13 mouse cellular contexts compared by ENCODE assay signal in genomic region chr1:133347693-133348520, GRCm38 (mm10). TPM values are rescaled to one million over a fixed set of nuclear protein-coding genes. Genes with fewer than 3 reads are reported as not detected.
DNase-seq lines count a peak whose midpoint lies in the region; ATAC-seq and TF ChIP-seq lines count a peak whose summit lies in the region.
"Had no signal": no experiment of that assay in that cellular context is flagged by ENCODE, and none has a peak within 500 bp of the region (broad histone marks: within the 10 kb centered on the region; RNA-seq: fewer than 3 reads in every experiment).

No protein-coding gene starts in this region.

- H3K4me1 ChIP-seq in liver, adult 2 months (ENCODE audit: control insufficient read depth, insufficient read depth, low read length), result peaks cover 7% of the 10 kb centered on the region
- H3K4me1 ChIP-seq in liver, embryonic 11.5 days (replicated peaks; ENCODE audit: control insufficient read depth, insufficient read depth, low read length), result peaks cover 4% of the 10 kb centered on the region; the same call in 1 of the 2 replicates
- H3K4me1 ChIP-seq in MEL (ENCODE audit: control insufficient read depth in 1 of 2, insufficient read depth in 2 of 2, low read length in 2 of 2), result peaks cover 0 to 9% of the 10 kb centered on the region in 2 experiments; a peak in 2 of 4 replicates
- H3K4me1 ChIP-seq in intestine, postnatal 0 days (replicated peaks; ENCODE audit: control insufficient read depth, insufficient read depth, low read length), result no peaks in the 10 kb centered on the region; the same call in 1 of the 2 replicates
- peaks cover under 1% of the 10 kb centered on the region for H3K4me1 ChIP-seq in forebrain, embryonic 13.5 days
- 0 out of 2 replicates have a peak, but pooled peaks cover 5% of the 10 kb centered on the region for H3K4me1 ChIP-seq in neural tube, embryonic 15.5 days

- no peaks in the 10 kb centered on the region for H3K36me3 ChIP-seq in liver, adult 2 months (ENCODE audit: control insufficient read depth, insufficient read depth, low read length)
- H3K36me3 ChIP-seq in liver, embryonic 11.5 days (ENCODE audit: control insufficient read depth, insufficient read depth, low read length), result no peaks in the 10 kb centered on the region
- H3K36me3 ChIP-seq in MEL (ENCODE audit: control insufficient read depth in 1 of 2, insufficient read depth in 2 of 2, low read length in 2 of 2), result no peaks in the 10 kb centered on the region
- no peaks in the 10 kb centered on the region for H3K36me3 ChIP-seq in intestine, postnatal 0 days (ENCODE audit: control insufficient read depth, insufficient read depth)
- H3K36me3 ChIP-seq in forebrain, embryonic 13.5 days (ENCODE audit: poor library complexity, severe bottlenecking), result no peaks in the 10 kb centered on the region
- H3K36me3 ChIP-seq in neural tube, embryonic 15.5 days, result no peaks in the 10 kb centered on the region
- H3K36me3 ChIP-seq: embryonic facial prominence, embryonic 13.5 days had no signal

- no peaks in the 10 kb centered on the region for H3K79me2 ChIP-seq in liver, adult 2 months (ENCODE audit: control insufficient read depth, insufficient read depth, low read length)
- no peaks in the 10 kb centered on the region for H3K79me2 ChIP-seq in MEL (ENCODE audit: control insufficient read depth, insufficient read depth, low read length, poor library complexity)

- no peaks in the 10 kb centered on the region for H3K27me3 ChIP-seq in liver, adult 2 months (ENCODE audit: control insufficient read depth, insufficient read depth, low read length)
- H3K27me3 ChIP-seq in liver, embryonic 11.5 days (replicated peaks; ENCODE audit: control insufficient read depth, insufficient read depth, low read length), result peaks cover 3% of the 10 kb centered on the region; the same call in 1 of the 2 replicates
- H3K27me3 ChIP-seq in MEL (ENCODE audit: control insufficient read depth in 1 of 2, insufficient read depth in 2 of 2, low read length in 2 of 2), result no peaks in the 10 kb centered on the region
- H3K27me3 ChIP-seq in intestine, postnatal 0 days (replicated peaks; ENCODE audit: control insufficient read depth, insufficient read depth, low read length), result no peaks in the 10 kb centered on the region
- 0 out of 2 replicates have a peak, but pooled peaks cover 3% of the 10 kb centered on the region for H3K27me3 ChIP-seq in forebrain, embryonic 13.5 days
- H3K27me3 ChIP-seq in neural tube, embryonic 15.5 days (replicated peaks), result no peaks in the 10 kb centered on the region

- WGBS in liver, adult 2 months, result 29% methylated on average over 11 of the region's 11 CpGs
- 48% methylated on average over 11 of the region's 11 CpGs for WGBS in liver, embryonic 11.5 days
- 37% methylated on average over 11 of the region's 11 CpGs for WGBS in intestine, postnatal 0 days
- WGBS in forebrain, embryonic 13.5 days, result 79% methylated on average over 11 of the region's 11 CpGs
- WGBS in neural tube, embryonic 15.5 days, result 82% methylated on average over 11 of the region's 11 CpGs

- no peak overlapping the region for H3K4me2 ChIP-seq in liver, embryonic 11.5 days
- H3K4me2 ChIP-seq in intestine, postnatal 0 days (replicated peaks; ENCODE audit: low read depth), result no peak overlapping the region
- no peak overlapping the region for H3K4me2 ChIP-seq in forebrain, embryonic 13.5 days
- no peak overlapping the region for H3K4me2 ChIP-seq in neural tube, embryonic 15.5 days
- H3K4me2 ChIP-seq: embryonic facial prominence, embryonic 13.5 days; midbrain, embryonic 11.5 days had no signal

- peak overlapping the region; percentile 35; the same call in 1 of the 2 replicates for H3K9ac ChIP-seq in liver, adult 2 months (ENCODE audit: low read depth, low read length)
- H3K9ac ChIP-seq in liver, embryonic 11.5 days (ENCODE audit: low read depth, low read length), result no peak overlapping the region
- no peak overlapping the region for H3K9ac ChIP-seq in MEL (ENCODE audit: control insufficient read depth, low read depth, low read length, poor library complexity, severe bottlenecking)
- no peak overlapping the region for H3K9ac ChIP-seq in intestine, postnatal 0 days (ENCODE audit: low read depth, low read length)
- H3K9ac ChIP-seq in forebrain, embryonic 13.5 days, result no peak overlapping the region
- no peak overlapping the region for H3K9ac ChIP-seq in neural tube, embryonic 15.5 days (replicated peaks)
- H3K9ac ChIP-seq: embryonic facial prominence, embryonic 13.5 days had no signal

- no peaks in the 10 kb centered on the region for H3K9me3 ChIP-seq in liver, embryonic 11.5 days (ENCODE audit: control insufficient read depth, low read length)
- no peaks in the 10 kb centered on the region for H3K9me3 ChIP-seq in MEL (replicated peaks; ENCODE audit: insufficient read depth, low read length)
- H3K9me3 ChIP-seq in intestine, postnatal 0 days (ENCODE audit: control insufficient read depth), result no peaks in the 10 kb centered on the region
- no peaks in the 10 kb centered on the region for H3K9me3 ChIP-seq in forebrain, embryonic 13.5 days (replicated peaks)
- no peaks in the 10 kb centered on the region for H3K9me3 ChIP-seq in neural tube, embryonic 15.5 days (replicated peaks)
- H3K9me3 ChIP-seq: embryonic facial prominence, embryonic 13.5 days had no signal

- no peak for ATAC-seq in liver, embryonic 11.5 days (replicated peaks; ENCODE audit: low FRiP score)
- ATAC-seq in intestine, postnatal 0 days, result peak; percentile 90
- ATAC-seq in forebrain, embryonic 13.5 days, result no peak
- ATAC-seq in neural tube, embryonic 15.5 days (ENCODE audit: low FRiP score), result no peak

- TF ChIP-seq EP300 in MEL (IDR thresholded peaks at IDR 0.05; ENCODE audit: low read depth in 1 of 2, low read length in 2 of 2), result no peak

- TF ChIP-seq RAD21 in MEL (IDR thresholded peaks at IDR 0.05; ENCODE audit: low read depth, low read length), result no peak

- peak; percentile 99 for DNase-seq in liver, adult 2 months (ENCODE audit: extremely low read depth, low read depth, low spot score)
- no peak for DNase-seq in liver, embryonic 11.5 days (ENCODE audit: low spot score)
- DNase-seq in MEL (ENCODE audit: low read depth, low spot score), result peak; percentile 53
- peak; percentile 63 to 72 for DNase-seq in natural killer cell, adult 2 months (ENCODE audit: low spot score in 2 of 2)
- DNase-seq in right cerebral cortex, postnatal 4 days, result no peak
- DNase-seq: gastrocnemius, postnatal 10 days had no signal

- no peak for TF ChIP-seq CTCF in liver, adult 2 months (IDR thresholded peaks at IDR 0.05; ENCODE audit: low read depth, low read length)
- TF ChIP-seq CTCF in MEL (IDR thresholded peaks at IDR 0.05 in 2 of 3, conservative IDR thresholded peaks at IDR 0.05 in 1 of 3; ENCODE audit: control insufficient read depth in 1 of 3, insufficient read depth in 1 of 3, low read depth in 2 of 3, low read length in 3 of 3, poor library complexity in 1 of 3, severe bottlenecking in 1 of 3), result peak in 1 of 3 experiments; percentile 25; a peak in 1 of 6 replicates
- no peak for TF ChIP-seq CTCF in intestine, postnatal 0 days (IDR thresholded peaks at IDR 0.05; ENCODE audit: low read depth)

- no peak overlapping the region for H3K4me3 ChIP-seq in liver, adult 2 months (ENCODE audit: insufficient read depth, low read depth, low read length)
- no peak overlapping the region for H3K4me3 ChIP-seq in liver, embryonic 11.5 days (ENCODE audit: low read depth, low read length)
- no peak overlapping the region for H3K4me3 ChIP-seq in MEL (ENCODE audit: control insufficient read depth in 1 of 2, insufficient read depth in 1 of 2, low read depth in 2 of 2, low read length in 2 of 2)
- no peak overlapping the region for H3K4me3 ChIP-seq in intestine, postnatal 0 days (ENCODE audit: low read depth, low read length)
- no peak overlapping the region for H3K4me3 ChIP-seq in forebrain, embryonic 13.5 days
- no peak overlapping the region for H3K4me3 ChIP-seq in neural tube, embryonic 15.5 days (replicated peaks)
- H3K4me3 ChIP-seq: embryonic facial prominence, embryonic 13.5 days had no signal

- no peak for TF ChIP-seq POLR2A in liver, adult 2 months (IDR thresholded peaks at IDR 0.05; ENCODE audit: extremely low read depth, insufficient read depth, low read length)
- TF ChIP-seq POLR2A in MEL (IDR thresholded peaks at IDR 0.05; ENCODE audit: control insufficient read depth in 1 of 2, insufficient read depth in 1 of 2, low read depth in 1 of 2, low read length in 2 of 2, poor library complexity in 1 of 2), result no peak

- peak overlapping the region; percentile 74 for H3K27ac ChIP-seq in liver, adult 2 months (replicated peaks; ENCODE audit: insufficient read depth, low read depth, low read length)
- no peak overlapping the region for H3K27ac ChIP-seq in liver, embryonic 11.5 days (ENCODE audit: low read depth, low read length)
- H3K27ac ChIP-seq in MEL (ENCODE audit: control insufficient read depth, low read depth, low read length), result no peak overlapping the region
- H3K27ac ChIP-seq in intestine, postnatal 0 days (ENCODE audit: low read depth, low read length), result peak overlapping the region; percentile 83
- no peak overlapping the region for H3K27ac ChIP-seq in forebrain, embryonic 13.5 days
- H3K27ac ChIP-seq in neural tube, embryonic 15.5 days (replicated peaks), result no peak overlapping the region
- H3K27ac ChIP-seq: embryonic facial prominence, embryonic 13.5 days had no signal

RNA-seq across cellular contexts. Expression of gene Ren1, which starts 2.4 kb away (rescaled TPM):
- total RNA-seq in liver, adult 2 months (2014; rRNA removed), result not detected in 2 replicates
- polyA plus RNA-seq in liver, adult 2 months (2012; rRNA removed), result 0.18 and 7.6 TPM in 2 replicates
- polyA plus RNA-seq in liver, embryonic 11.5 days (2014; fragmentation: Nextera tagmentation; extraction: Ambion mirVana), result 0.30 and 0.40 TPM in 2 replicates
- 6.9 and 7.1 TPM in 2 replicates for total RNA-seq in MEL (2012; rRNA removed)
- 10 to 100 TPM in 1 of 2 experiments, not detected in 1; 16.8 TPM for polyA plus RNA-seq in MEL (2012; ENCODE audit: insufficient read depth in 1 of 2, insufficient read length in 2 of 2, low read depth in 1 of 2, low replicate concordance in 2 of 2, missing spikeins in 1 of 2)
- polyA plus RNA-seq in intestine, postnatal 0 days (2015; fragmentation: Nextera tagmentation; extraction: Ambion mirVana), result 4.3 and 5.7 TPM in 2 replicates
- polyA plus RNA-seq in forebrain, embryonic 13.5 days (2015; fragmentation: Nextera tagmentation; extraction: Ambion mirVana), result not detected in 2 replicates
- polyA plus RNA-seq in neural tube, embryonic 15.5 days (2015; fragmentation: Nextera tagmentation; extraction: Ambion mirVana), result 0.74 and 1.6 TPM in 2 replicates
- total RNA-seq: gastrocnemius, postnatal 10 days; left cerebral cortex, postnatal 10 days had no signal
- polyA plus RNA-seq: midbrain, embryonic 11.5 days had no signal

RNA-seq across cellular contexts. Expression of gene Etnk2, which starts 15.5 kb away (rescaled TPM):
- total RNA-seq in liver, adult 2 months (2014; rRNA removed), result 361 and 389 TPM in 2 replicates
- 249 and 278 TPM in 2 replicates for polyA plus RNA-seq in liver, adult 2 months (2012; rRNA removed)
- 4.5 and 5.8 TPM in 2 replicates for polyA plus RNA-seq in liver, embryonic 11.5 days (2014; fragmentation: Nextera tagmentation; extraction: Ambion mirVana)
- total RNA-seq in MEL (2012; rRNA removed), result 0.08 TPM in 1 of 2 replicates, not detected in the other
- polyA plus RNA-seq in MEL (2012; ENCODE audit: insufficient read depth in 1 of 2, insufficient read length in 2 of 2, low read depth in 1 of 2, low replicate concordance in 2 of 2, missing spikeins in 1 of 2), result under 1 TPM in 1 of 2 experiments, not detected in 1; 0.06 TPM
- 6.0 and 6.2 TPM in 2 replicates for polyA plus RNA-seq in intestine, postnatal 0 days (2015; fragmentation: Nextera tagmentation; extraction: Ambion mirVana)
- polyA plus RNA-seq in forebrain, embryonic 13.5 days (2015; fragmentation: Nextera tagmentation; extraction: Ambion mirVana), result 2.9 TPM in 2 replicates
- polyA plus RNA-seq in neural tube, embryonic 15.5 days (2015; fragmentation: Nextera tagmentation; extraction: Ambion mirVana), result 21.3 and 22.8 TPM in 2 replicates

RNA-seq across cellular contexts. Expression of gene Kiss1, which starts 26.2 kb away (rescaled TPM):
- not detected in 2 replicates for total RNA-seq in liver, adult 2 months (2014; rRNA removed)
- not detected in 2 replicates for polyA plus RNA-seq in liver, adult 2 months (2012; rRNA removed)
- polyA plus RNA-seq in liver, embryonic 11.5 days (2014; fragmentation: Nextera tagmentation; extraction: Ambion mirVana), result not detected in 2 replicates
- not detected in 2 replicates for total RNA-seq in MEL (2012; rRNA removed)
- not detected for polyA plus RNA-seq in MEL (2012; ENCODE audit: insufficient read depth in 1 of 2, insufficient read length in 2 of 2, low read depth in 1 of 2, low replicate concordance in 2 of 2, missing spikeins in 1 of 2)
- not detected in 2 replicates for polyA plus RNA-seq in intestine, postnatal 0 days (2015; fragmentation: Nextera tagmentation; extraction: Ambion mirVana)
- not detected in 2 replicates for polyA plus RNA-seq in forebrain, embryonic 13.5 days (2015; fragmentation: Nextera tagmentation; extraction: Ambion mirVana)
- not detected in 2 replicates for polyA plus RNA-seq in neural tube, embryonic 15.5 days (2015; fragmentation: Nextera tagmentation; extraction: Ambion mirVana)
- total RNA-seq: gastrocnemius, postnatal 10 days; left cerebral cortex, postnatal 10 days had no signal
- polyA plus RNA-seq: embryonic facial prominence, embryonic 13.5 days; hindbrain, embryonic 11.5 days; midbrain, embryonic 11.5 days had no signal

RNA-seq across cellular contexts. Expression of gene Golt1a, which starts 38.3 kb away (rescaled TPM):
- 11.4 and 13.0 TPM in 2 replicates for total RNA-seq in liver, adult 2 months (2014; rRNA removed)
- 16.1 and 21.2 TPM in 2 replicates for polyA plus RNA-seq in liver, adult 2 months (2012; rRNA removed)
- 2.0 and 2.5 TPM in 2 replicates for polyA plus RNA-seq in liver, embryonic 11.5 days (2014; fragmentation: Nextera tagmentation; extraction: Ambion mirVana)
- total RNA-seq in MEL (2012; rRNA removed), result not detected in 2 replicates
- polyA plus RNA-seq in MEL (2012; ENCODE audit: insufficient read depth in 1 of 2, insufficient read length in 2 of 2, low read depth in 1 of 2, low replicate concordance in 2 of 2, missing spikeins in 1 of 2), result not detected
- polyA plus RNA-seq in intestine, postnatal 0 days (2015; fragmentation: Nextera tagmentation; extraction: Ambion mirVana), result 164 and 187 TPM in 2 replicates
- not detected in 2 replicates for polyA plus RNA-seq in forebrain, embryonic 13.5 days (2015; fragmentation: Nextera tagmentation; extraction: Ambion mirVana)
- polyA plus RNA-seq in neural tube, embryonic 15.5 days (2015; fragmentation: Nextera tagmentation; extraction: Ambion mirVana), result 0.43 TPM in 1 of 2 replicates, not detected in the other
- total RNA-seq: gastrocnemius, postnatal 10 days had no signal
- polyA plus RNA-seq: embryonic facial prominence, embryonic 13.5 days; hindbrain, embryonic 11.5 days; midbrain, embryonic 11.5 days had no signal

Comparison
In these comparisons a context has a peak if more than half of its experiments do, and no peak if none do; other contexts are left out.
1. DNase-seq: peak in liver, adult 2 months (single experiment), MEL (single experiment) and natural killer cell, adult 2 months (2 of 2); none in liver, embryonic 11.5 days (single experiment) and right cerebral cortex, postnatal 4 days (single experiment).
2. H3K27ac ChIP-seq: peak in liver, adult 2 months (single experiment) and intestine, postnatal 0 days (single experiment); none in liver, embryonic 11.5 days (single experiment), MEL (single experiment), forebrain, embryonic 13.5 days (single experiment) and neural tube, embryonic 15.5 days (single experiment).
3. RNA of gene Etnk2, which starts 15.5 kb away (polyA plus RNA-seq): 249 to 278 TPM in liver, adult 2 months; 21.3 to 22.8 TPM in neural tube, embryonic 15.5 days, 6.0 to 6.2 TPM in intestine, postnatal 0 days, 4.5 to 5.8 TPM in liver, embryonic 11.5 days, 2.9 TPM in forebrain, embryonic 13.5 days and 0.06 TPM in MEL; every median in the first group is over 10 times any median in the second.